Mouse (Mus musculus) embryonic facial prominence, embryonic 15.5 days (tissue): ENCODE measurements around the gene Pik3c2g. TPM values are rescaled to one million over a fixed set of nuclear protein-coding genes. Genes with fewer than 3 reads are reported as not detected.
A peak's percentile ranks its signal among the peaks of the same experiment; 100 is the strongest.

Source experiments
- ATAC-seq: fragments of 200-750 bp; cut with Nextera tagmentation; 2 replicates; pipeline ENCODE4 v1.8.0; 2017; ENCODE audit warnings: low read depth, moderate TSS enrichment; ENCODE audit not compliant: insufficient number of reproducible peaks, low FRiP score, low TSS enrichment
- H3K27ac ChIP-seq: fragments of 300-500 bp; sonication (generic); replicated peaks from 2 replicates; pipeline ENCODE4 v1.5.1; 2015; ENCODE audit warnings: mild to moderate bottlenecking, inconsistent platforms
- H3K27me3 ChIP-seq: fragments of 300-500 bp; sonication (generic); 2 replicates; pipeline ENCODE4 v1.6.1; 2015; ENCODE audit warnings: inconsistent platforms
- H3K36me3 ChIP-seq: fragments of 300-500 bp; sonication (generic); 2 replicates; pipeline ENCODE4 v1.6.1; 2015; ENCODE audit warnings: mild to moderate bottlenecking, inconsistent platforms
- H3K4me1 ChIP-seq: fragments of 300-500 bp; sonication (generic); 2 replicates; pipeline ENCODE4 v1.6.1; 2015; ENCODE audit warnings: inconsistent platforms
- H3K4me2 ChIP-seq: fragments of 300-500 bp; sonication (generic); replicated peaks from 2 replicates; pipeline ENCODE4 v1.6.1; 2015; ENCODE audit warnings: mild to moderate bottlenecking, inconsistent platforms
- H3K4me3 ChIP-seq: fragments of 300-500 bp; sonication (generic); replicated peaks from 2 replicates; pipeline ENCODE4 v1.5.1; 2015; ENCODE audit warnings: mild to moderate bottlenecking, inconsistent platforms
- H3K9ac ChIP-seq: fragments of 300-500 bp; sonication (generic); 2 replicates; pipeline ENCODE4 v1.6.1; 2015; ENCODE audit warnings: inconsistent platforms
- H3K9me3 ChIP-seq: fragments of 300-500 bp; sonication (generic); replicated peaks from 2 replicates; pipeline ENCODE4 v1.6.1; 2016; ENCODE audit warnings: inconsistent platforms
- WGBS: fragments of 180-500 bp; shearing (Covaris S2); methylation state at CpG from one replicate; pipeline ENCODE4 v1.1.7; 2015; 5-methylcytosine and 5-hydroxymethylcytosine counted together
- polyA plus RNA-seq: library from polyadenylated mRNA; unstranded; fragments of >200 nt; fragmentation: Nextera tagmentation; extraction: Ambion mirVana; gene quantifications from 2 replicates; pipeline ENCODE4 v1.2.1, GENCODE M21; 2015

Pik3c2g gene
- polyA plus RNA-seq, 1 experiment from 2014 or later = 1.4 TPM

DNA sequence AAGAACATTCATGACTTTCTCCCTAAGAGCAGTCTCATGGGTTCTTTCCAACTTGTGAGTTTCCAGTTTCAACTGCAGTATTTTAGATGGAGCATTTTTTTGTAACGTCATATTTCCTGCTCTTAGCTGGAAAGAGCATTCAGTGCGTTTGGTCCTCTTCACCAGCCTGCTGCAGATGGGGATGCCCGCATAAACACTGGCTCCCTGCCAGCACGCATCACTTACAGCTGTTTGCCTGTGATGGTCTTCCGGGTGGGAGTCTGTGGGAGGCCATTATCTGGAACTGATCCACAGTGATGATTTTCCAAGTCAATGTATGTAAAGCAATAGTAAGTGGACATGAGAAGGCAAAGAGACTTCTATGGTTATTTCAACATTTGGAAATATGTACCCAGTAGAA, 151.3 kb downstream of the Pik3c2g start:
- H3K27me3 ChIP-seq = no peaks in the 10 kb centered on the region
- no peaks in the 10 kb centered on the region for H3K4me1 ChIP-seq
- no peaks in the 10 kb centered on the region for H3K9me3 ChIP-seq
- WGBS = 37% methylated on average over 5 of the region's 5 CpGs
- peak; percentile 19; the same call in 1 of the 2 replicates for ATAC-seq
- H3K27ac ChIP-seq = no peak overlapping the region
- H3K9ac ChIP-seq = no peak overlapping the region
- no peaks in the 10 kb centered on the region for H3K36me3 ChIP-seq
- H3K4me3 ChIP-seq = no peak overlapping the region
- H3K4me2 ChIP-seq = no peak overlapping the region

GRCm38 (mm10) chr6:139742693-139743432, 155.8 kb downstream of the Pik3c2g start:
- no peak overlapping the region for H3K4me2 ChIP-seq
- no peaks in the 10 kb centered on the region for H3K27me3 ChIP-seq
- no peaks in the 10 kb centered on the region for H3K36me3 ChIP-seq
- no peak overlapping the region for H3K4me3 ChIP-seq
- WGBS = 77% methylated on average over 12 of the region's 12 CpGs
- no peak overlapping the region for H3K27ac ChIP-seq
- no peaks in the 10 kb centered on the region for H3K9me3 ChIP-seq
- H3K9ac ChIP-seq = no peak overlapping the region
- ATAC-seq = no peak
- H3K4me1 ChIP-seq = no peaks in the 10 kb centered on the region

DNA sequence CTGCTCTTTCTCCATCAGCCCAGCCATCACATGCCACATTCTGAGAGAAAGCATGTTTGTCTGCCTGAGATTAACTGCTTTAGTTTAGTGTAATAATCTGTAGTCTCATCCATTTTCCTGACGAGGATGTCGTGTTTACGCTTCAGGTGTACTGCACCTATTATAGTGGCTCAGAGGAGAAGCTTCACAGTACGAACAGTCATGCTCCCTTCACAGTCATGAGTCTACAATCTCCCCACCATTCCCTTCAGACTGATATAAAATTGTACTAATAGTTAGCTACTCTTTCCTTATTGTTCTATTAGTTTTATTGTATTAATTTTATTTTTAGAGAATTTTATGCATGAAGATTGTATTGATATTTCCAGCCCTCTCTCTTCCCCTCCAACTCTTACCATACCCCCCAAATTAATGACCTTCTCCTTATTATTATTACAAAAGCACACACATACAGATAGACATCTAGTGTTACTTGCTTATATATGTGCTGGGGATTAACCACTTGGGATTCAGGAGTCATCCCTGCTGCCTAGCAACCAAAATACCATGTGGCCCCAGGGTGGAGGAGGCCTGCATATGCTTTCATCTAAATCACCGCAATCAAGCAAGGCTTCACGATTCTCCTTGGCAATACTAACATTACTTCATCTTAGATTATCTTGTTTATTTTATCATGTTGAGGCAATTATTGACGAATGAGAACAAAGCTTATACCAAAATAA, 159.9 kb downstream of the Pik3c2g start:
- H3K27me3 ChIP-seq = no peaks in the 10 kb centered on the region
- H3K4me2 ChIP-seq = no peak overlapping the region
- H3K4me1 ChIP-seq = no peaks in the 10 kb centered on the region
- H3K27ac ChIP-seq = no peak overlapping the region
- H3K9ac ChIP-seq = no peak overlapping the region
- ATAC-seq = no peak
- no peaks in the 10 kb centered on the region for H3K9me3 ChIP-seq
- no peak overlapping the region for H3K4me3 ChIP-seq
- no peaks in the 10 kb centered on the region for H3K36me3 ChIP-seq
- 78% methylated on average over 7 of the region's 7 CpGs for WGBS

DNA sequence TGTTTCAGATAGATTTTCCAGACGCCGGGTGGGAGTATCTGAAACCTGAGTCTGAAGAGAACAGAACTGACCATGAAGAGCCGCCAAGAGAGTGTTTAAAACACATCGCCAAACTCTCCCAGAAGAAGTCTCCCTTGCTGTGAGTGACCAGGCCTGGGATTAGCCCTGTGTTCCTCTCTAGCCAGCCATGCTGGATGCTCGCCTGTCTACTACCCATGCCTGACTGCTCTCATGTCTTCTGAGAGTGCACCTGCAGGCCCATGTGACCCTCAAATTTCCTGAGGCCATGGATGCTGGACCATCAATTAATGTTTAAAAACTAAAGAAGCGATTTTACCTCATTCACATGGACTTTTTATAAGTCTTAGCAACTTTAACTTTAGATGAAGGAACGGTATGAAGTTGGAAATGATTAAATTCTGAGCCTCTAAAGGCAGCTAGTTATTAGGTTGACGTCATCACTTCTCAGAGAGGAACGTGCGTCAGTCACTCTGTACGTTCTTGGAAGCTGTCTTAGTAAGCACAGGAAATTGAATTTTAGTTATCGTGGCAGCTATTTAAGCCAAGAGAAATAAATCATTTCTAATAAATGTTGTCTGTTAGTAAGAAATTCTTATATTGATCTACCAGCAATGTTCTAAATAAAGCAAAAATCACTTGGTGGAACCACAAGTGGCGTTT, 161.2 kb downstream of the Pik3c2g start:
- ATAC-seq = no peak
- no peaks in the 10 kb centered on the region for H3K36me3 ChIP-seq
- H3K4me3 ChIP-seq = no peak overlapping the region
- H3K9ac ChIP-seq = no peak overlapping the region
- no peak overlapping the region for H3K4me2 ChIP-seq
- WGBS = 76% methylated on average over 13 of the region's 13 CpGs
- H3K27ac ChIP-seq = no peak overlapping the region
- H3K4me1 ChIP-seq = no peaks in the 10 kb centered on the region
- H3K27me3 ChIP-seq = no peaks in the 10 kb centered on the region
- H3K9me3 ChIP-seq = no peaks in the 10 kb centered on the region

DNA sequence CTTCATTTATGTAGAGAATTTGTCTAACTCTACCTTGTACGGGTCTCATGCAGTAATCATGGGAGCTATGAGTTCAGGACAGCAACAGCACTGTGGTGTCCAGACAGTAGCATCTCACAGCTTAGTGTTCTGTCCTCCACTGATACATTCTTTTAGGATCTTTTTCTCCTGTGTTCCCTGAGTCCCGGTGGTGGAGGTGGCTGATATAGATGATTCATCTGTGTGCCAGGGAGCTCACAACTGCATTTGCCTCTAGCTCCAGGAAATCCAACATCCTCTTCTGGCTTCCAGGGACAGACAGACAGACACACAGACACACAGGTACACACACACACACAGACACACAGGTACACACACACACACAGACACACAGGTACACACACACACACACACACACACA, 163.6 kb downstream of the Pik3c2g start:
- Histone ChIP-seq H3K4me3 (no peak overlapping the region), H3K27ac (no peak overlapping the region), H3K4me2 (no peak overlapping the region), H3K9me3 (no peaks in the 10 kb centered on the region), H3K9ac (no peak overlapping the region), H3K4me1 (no peaks in the 10 kb centered on the region), H3K36me3 (no peaks in the 10 kb centered on the region), H3K27me3 (no peaks in the 10 kb centered on the region)
- no peak for ATAC-seq
- 76% methylated on average over 2 of the region's 2 CpGs for WGBS

DNA sequence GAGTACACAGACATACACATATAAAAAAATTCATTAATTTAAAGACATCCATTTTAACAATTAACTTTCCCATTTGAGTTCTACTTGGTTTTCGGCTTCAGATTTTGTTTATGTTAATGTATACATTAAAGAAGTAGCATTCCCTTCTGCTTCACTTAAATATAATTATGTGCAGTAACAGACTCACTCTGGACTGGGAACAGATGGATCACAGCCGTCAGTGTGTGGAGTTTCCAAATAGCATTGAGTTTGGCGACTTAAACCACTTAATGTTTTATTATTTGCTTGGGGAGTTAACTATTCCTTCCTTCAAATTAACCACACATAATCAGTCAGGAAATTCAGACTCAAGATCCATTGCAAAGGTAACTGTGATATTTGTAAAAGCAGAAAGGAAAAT, 164.0 kb downstream of the Pik3c2g start:
- H3K9me3 ChIP-seq = no peaks in the 10 kb centered on the region
- no peak overlapping the region for H3K27ac ChIP-seq
- no peak overlapping the region for H3K9ac ChIP-seq
- no peaks in the 10 kb centered on the region for H3K36me3 ChIP-seq
- WGBS = 35% methylated on average over 3 of the region's 3 CpGs
- H3K4me3 ChIP-seq = no peak overlapping the region
- no peaks in the 10 kb centered on the region for H3K27me3 ChIP-seq
- no peak overlapping the region for H3K4me2 ChIP-seq
- no peaks in the 10 kb centered on the region for H3K4me1 ChIP-seq
- no peak; the same call in 1 of the 2 replicates for ATAC-seq

- Histone ChIP-seq H3K27me3 (no peaks in the 10 kb centered on the region), H3K4me1 (no peaks in the 10 kb centered on the region), H3K27ac (no peak overlapping the region), H3K9me3 (no peaks in the 10 kb centered on the region), H3K9ac (no peak overlapping the region), H3K4me2 (no peak overlapping the region), H3K4me3 (no peak overlapping the region), H3K36me3 (no peaks in the 10 kb centered on the region)
- ATAC-seq = no peak
- WGBS = 89% methylated on average over 8 of the region's 8 CpGs
These were observed 170.9 kb downstream of the Pik3c2g start for GRCm38 (mm10) chr6:139757876-139758275.

- 26% methylated on average over 4 of the region's 4 CpGs for WGBS
- no peaks in the 10 kb centered on the region for H3K4me1 ChIP-seq
- H3K27me3 ChIP-seq = no peaks in the 10 kb centered on the region
- no peak for ATAC-seq
- no peak overlapping the region for H3K4me2 ChIP-seq
- no peak overlapping the region for H3K4me3 ChIP-seq
- no peak overlapping the region for H3K27ac ChIP-seq
- no peak overlapping the region for H3K9ac ChIP-seq
- no peaks in the 10 kb centered on the region for H3K36me3 ChIP-seq
- no peaks in the 10 kb centered on the region for H3K9me3 ChIP-seq
These were observed 174.0 kb downstream of the Pik3c2g start for GRCm38 (mm10) chr6:139760978-139761377.

GRCm38 (mm10) chr6:139764398-139764797, 177.4 kb downstream of the Pik3c2g start:
- H3K4me2 ChIP-seq = no peak overlapping the region
- no peaks in the 10 kb centered on the region for H3K4me1 ChIP-seq
- WGBS = 81% methylated on average over 3 of the region's 3 CpGs
- H3K9me3 ChIP-seq = no peaks in the 10 kb centered on the region
- H3K36me3 ChIP-seq = no peaks in the 10 kb centered on the region
- no peak overlapping the region for H3K4me3 ChIP-seq
- ATAC-seq = no peak
- H3K9ac ChIP-seq = no peak overlapping the region
- H3K27me3 ChIP-seq = no peaks in the 10 kb centered on the region
- H3K27ac ChIP-seq = no peak overlapping the region

DNA sequence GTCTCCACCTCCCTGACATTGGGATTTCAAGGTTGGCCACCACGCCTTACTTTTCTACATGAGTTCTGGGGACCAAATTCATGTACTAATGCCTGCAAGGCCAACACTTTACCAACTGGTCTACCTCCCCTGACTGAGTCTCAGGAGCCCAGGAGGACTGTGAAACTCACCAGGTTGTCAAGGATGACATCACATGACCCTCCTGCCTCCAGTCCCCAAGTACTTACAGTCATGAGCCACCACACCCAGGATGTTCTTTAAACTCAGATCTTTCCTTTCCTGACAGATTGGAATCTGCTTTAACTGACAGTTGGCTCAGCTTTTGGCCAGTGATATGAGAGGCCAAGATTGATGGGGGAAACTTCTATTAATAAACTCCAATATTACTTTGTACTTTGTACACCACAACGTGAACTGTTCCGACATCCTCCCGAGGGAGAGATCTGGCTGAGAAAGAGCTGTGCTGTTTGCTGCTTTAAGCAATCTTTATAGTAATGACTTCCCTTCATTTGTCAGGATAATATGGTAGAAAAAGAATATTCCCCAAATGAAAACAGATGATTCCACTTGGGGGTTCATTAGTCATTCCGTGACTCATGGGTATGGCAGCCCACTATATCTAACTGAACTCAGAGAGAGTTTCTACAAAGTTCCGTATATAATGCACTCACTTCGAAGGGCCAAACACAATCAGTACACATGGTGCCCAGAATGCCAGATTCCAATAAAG, 182.9 kb downstream of the Pik3c2g start:
- H3K9ac ChIP-seq = no peak overlapping the region
- H3K4me1 ChIP-seq = no peaks in the 10 kb centered on the region
- 60% methylated on average over 7 of the region's 7 CpGs for WGBS
- H3K36me3 ChIP-seq = no peaks in the 10 kb centered on the region
- no peak overlapping the region for H3K4me2 ChIP-seq
- H3K4me3 ChIP-seq = no peak overlapping the region
- no peaks in the 10 kb centered on the region for H3K9me3 ChIP-seq
- no peaks in the 10 kb centered on the region for H3K27me3 ChIP-seq
- H3K27ac ChIP-seq = peak overlapping the region; percentile 31; the same call in 1 of the 2 replicates
- ATAC-seq = 0 out of 2 replicates have a peak, but pooled peaks have one; percentile 65

GRCm38 (mm10) chr6:139770535-139770934, 183.5 kb downstream of the Pik3c2g start:
- Histone ChIP-seq H3K36me3 (no peaks in the 10 kb centered on the region), H3K27me3 (no peaks in the 10 kb centered on the region), H3K4me2 (no peak overlapping the region), H3K4me3 (no peak overlapping the region), H3K9ac (no peak overlapping the region), H3K9me3 (no peaks in the 10 kb centered on the region), H3K4me1 (no peaks in the 10 kb centered on the region), H3K27ac (no peak overlapping the region)
- 31% methylated on average over 3 of the region's 3 CpGs for WGBS
- ATAC-seq = no peak
